Comparison of ENCODE assay signal across 8 mouse cellular contexts in the genomic region with DNA sequence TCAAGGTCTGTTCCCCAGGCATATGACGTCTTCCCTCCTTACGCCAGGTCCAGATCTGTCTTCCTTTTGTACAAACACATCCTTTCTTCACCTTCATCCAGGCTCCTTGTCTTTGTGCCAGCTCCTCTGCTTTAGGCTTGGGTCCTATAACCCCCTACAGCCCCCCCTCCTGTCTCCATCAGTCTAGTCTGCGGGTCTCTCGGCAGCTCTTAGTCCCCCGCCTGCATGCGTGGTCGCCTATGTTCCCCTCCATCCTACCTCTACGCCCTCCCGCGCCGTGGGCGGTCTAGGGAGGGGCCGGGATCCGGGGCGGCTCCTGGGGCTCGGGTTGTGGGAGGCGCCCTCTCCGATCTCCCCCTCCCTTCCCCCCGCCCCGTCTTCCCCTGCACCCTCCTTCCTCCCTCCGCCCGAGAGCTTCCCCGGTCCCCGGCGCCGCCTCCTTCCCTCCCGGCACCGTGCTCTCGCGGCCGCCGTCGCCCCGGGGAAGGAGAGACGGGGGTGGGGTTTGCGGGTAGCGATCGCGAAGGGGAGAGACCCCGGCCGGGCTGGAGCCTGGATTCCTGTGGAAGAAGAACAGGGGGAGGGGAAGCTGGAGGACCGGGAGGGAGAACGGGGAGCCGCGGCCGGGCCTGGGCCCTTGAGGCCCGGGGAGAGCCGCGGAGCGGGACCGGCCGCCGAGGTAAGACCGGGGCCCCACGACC. TPM values are rescaled to one million over a fixed set of nuclear protein-coding genes. Genes with fewer than 3 reads are reported as not detected.
DNase-seq lines count a peak whose midpoint lies in the region; ATAC-seq and TF ChIP-seq lines count a peak whose summit lies in the region.

Gene Gabbr1, plus strand, starts transcription at position 356 of the 701 bp plus-strand sequence.

- under 1% methylated on average over 40 of the region's 55 CpGs for WGBS in hindbrain, postnatal 0 days

- H3K9ac ChIP-seq in hindbrain, postnatal 0 days (replicated peaks; ENCODE audit: low read length): peak within 1 kb of the TSS; percentile 99

- H3K4me2 ChIP-seq in hindbrain, postnatal 0 days (ENCODE audit: low read depth, low read length): peak within 1 kb of the TSS; percentile 76

- peak within 1 kb of the TSS; percentile 97 for H3K27ac ChIP-seq in hindbrain, postnatal 0 days

- H3K4me1 ChIP-seq in hindbrain, postnatal 0 days (ENCODE audit: insufficient read depth, low read length): peaks cover 14% of the 10 kb centered on the region

- no peaks in the 10 kb centered on the region for H3K36me3 ChIP-seq in hindbrain, postnatal 0 days (ENCODE audit: insufficient read depth, low read length)

- H3K9me3 ChIP-seq in hindbrain, postnatal 0 days (ENCODE audit: low read length): no peaks in the 10 kb centered on the region

- DNase-seq in WW6 (ENCODE audit: low read depth, low spot score): peak; percentile 81
- DNase-seq in cerebellum, postnatal 4 days (ENCODE audit: low spot score in 2 of 2): peak; percentile 71 to 80
- peak; percentile 73 for DNase-seq in gastrocnemius, postnatal 10 days
- DNase-seq in hindbrain, postnatal 0 days (ENCODE audit: low spot score): peak; percentile 91
- DNase-seq in left cerebral cortex, postnatal 10 days (ENCODE audit: extremely low spot score in 1 of 2, low spot score in 2 of 2): peak; percentile 66 to 92
- DNase-seq in right cerebral cortex, postnatal 10 days (ENCODE audit: low spot score in 2 of 2): peak; percentile 90 to 91
- DNase-seq in urinary bladder, postnatal 14 days (ENCODE audit: low spot score): peak; percentile 82

- H3K4me3 ChIP-seq in hindbrain, postnatal 0 days (ENCODE audit: low read length): peak within 1 kb of the TSS; percentile 91

- intact Hi-C loops in left cerebral cortex, postnatal 10 days (cut with DNase I): loop anchor here (2.0 to 5.0 kb wide), 3 partner anchors 43 to 128 kb away; partner anchors contain the start of genes Ppp1r11 and Zfp57

- H3K27me3 ChIP-seq in hindbrain, postnatal 0 days (ENCODE audit: insufficient read depth, low read length): no peaks in the 10 kb centered on the region

- peak; percentile 81 for ATAC-seq in hindbrain, postnatal 0 days
- peak; percentile 47 for ATAC-seq in megakaryocyte progenitor cell, adult 5-6 weeks (replicated peaks; ENCODE audit: poor library complexity)

- no peak for TF ChIP-seq CTCF in hindbrain, postnatal 0 days (IDR thresholded peaks at IDR 0.05; ENCODE audit: low read depth)

RNA-seq across cellular contexts. Expression of gene Gabbr1, which starts in this region (rescaled TPM):
- total RNA-seq in gastrocnemius, postnatal 10 days (2021): 10 to 100 TPM; 12.8 to 20.1 TPM
- total RNA-seq in hindbrain, postnatal 0 days (2014; rRNA removed): 519 and 527 TPM in 2 replicates
- polyA plus RNA-seq in hindbrain, postnatal 0 days (2015; fragmentation: Nextera tagmentation; extraction: Ambion mirVana): 93.4 and 98.3 TPM in 2 replicates
- total RNA-seq in left cerebral cortex, postnatal 10 days (2021): 100 to 1,000 TPM; 579 to 604 TPM
- 2.6 and 4.3 TPM in 2 replicates for total RNA-seq in megakaryocyte progenitor cell, adult 5-6 weeks (2015)
- total RNA-seq in megakaryocyte progenitor cell, adult 5-6 weeks (2017): 0.25 and 0.91 TPM in 2 replicates

Comparison
In these comparisons a context has a peak if more than half of its experiments do, and no peak if none do; other contexts are left out.
1. Peak in every context shown above with its lines: DNase-seq, ATAC-seq, H3K4me3 ChIP-seq and H3K27ac ChIP-seq.
2. RNA of gene Gabbr1 (total RNA-seq): 579 to 604 TPM in left cerebral cortex, postnatal 10 days and 519 to 527 TPM in hindbrain, postnatal 0 days; 12.8 to 20.1 TPM in gastrocnemius, postnatal 10 days and 0.25 to 4.3 TPM in megakaryocyte progenitor cell, adult 5-6 weeks; every median in the first group is over 10 times any median in the second.